Mouse (Mus musculus) midbrain, embryonic 13.5 days (tissue): ENCODE results near the gene Srp54a. TPM values are rescaled to one million over a fixed set of nuclear protein-coding genes. Genes with fewer than 3 reads are reported as not detected.
A peak's percentile ranks its signal among the peaks of the same experiment; 100 is the strongest.
"Not testable (repeated sequence)": the region's sequence is repeated elsewhere in the genome, so short reads cannot be mapped to it uniquely, and the experiment has no call there.

Experiments
- ATAC-seq: fragments of 200-750 bp; cut with Nextera tagmentation; 2 replicates; pipeline ENCODE4 v1.8.0; 2017; ENCODE audit warnings: mild to moderate bottlenecking, moderate TSS enrichment, moderate library complexity
- H3K27ac ChIP-seq: fragments of 300-500 bp; sonication (generic); 2 replicates; pipeline ENCODE4 v1.5.1; 2015; ENCODE audit warnings: inconsistent platforms, mild to moderate bottlenecking, moderate library complexity
- H3K27me3 ChIP-seq: fragments of 300-500 bp; sonication (generic); 2 replicates; pipeline ENCODE4 v1.6.1; 2015; ENCODE audit warnings: mild to moderate bottlenecking, inconsistent platforms
- H3K36me3 ChIP-seq: fragments of 300-500 bp; sonication (generic); 2 replicates; pipeline ENCODE4 v1.6.1; 2015; ENCODE audit warnings: mild to moderate bottlenecking, inconsistent platforms
- H3K4me1 ChIP-seq: fragments of 300-500 bp; sonication (generic); replicated peaks from 2 replicates; pipeline ENCODE4 v1.6.1; 2015; ENCODE audit warnings: inconsistent platforms
- H3K4me2 ChIP-seq: fragments of 300-500 bp; sonication (generic); replicated peaks from 2 replicates; pipeline ENCODE4 v1.6.1; 2015; ENCODE audit warnings: moderate library complexity, mild to moderate bottlenecking, inconsistent platforms
- H3K4me3 ChIP-seq: fragments of 300-500 bp; sonication (generic); replicated peaks from 2 replicates; pipeline ENCODE4 v1.5.1; 2015; ENCODE audit warnings: mild to moderate bottlenecking, inconsistent platforms
- H3K9ac ChIP-seq: fragments of 300-500 bp; sonication (generic); replicated peaks from 2 replicates; pipeline ENCODE4 v1.6.1; 2015; ENCODE audit warnings: mild to moderate bottlenecking, inconsistent platforms
- H3K9me3 ChIP-seq: fragments of 300-500 bp; sonication (generic); 2 replicates; pipeline ENCODE4 v1.6.1; 2016; ENCODE audit warnings: mild to moderate bottlenecking, inconsistent platforms
- WGBS: fragments of 180-500 bp; shearing (Covaris S2); methylation state at CpG from one replicate; pipeline ENCODE4 v1.1.7; 2015; 5-methylcytosine and 5-hydroxymethylcytosine counted together
- polyA plus RNA-seq: library from polyadenylated mRNA; unstranded; fragments of >200 nt; fragmentation: Nextera tagmentation; extraction: Ambion mirVana; gene quantifications from 2 replicates; pipeline ENCODE4 v1.2.1, GENCODE M21; 2015

Gene Srp54a
- polyA plus RNA-seq, 1 experiment from 2014 or later = 171 TPM

GRCm38 (mm10) chr12:55154559-55155448 is 74.7 kb downstream of the Srp54a start, which contains the start of gene Srp54b:
TSS of gene Srp54b (plus strand) at chr12:55155104.
- not testable (repeated sequence) for H3K27ac ChIP-seq, H3K9ac ChIP-seq, H3K4me1 ChIP-seq, H3K9me3 ChIP-seq, H3K27me3 ChIP-seq, H3K4me2 ChIP-seq, H3K36me3 ChIP-seq
- WGBS = no CpG with 5 or more reads among the region's 57 CpGs
- peak; percentile 99 for ATAC-seq
- H3K4me3 ChIP-seq = peak within 1 kb of the TSS; percentile 33

GRCm38 (mm10) chr12:55155449-55155783 is 75.4 kb downstream of the Srp54a start:
- not testable (repeated sequence) for H3K4me1 ChIP-seq, H3K27me3 ChIP-seq, H3K27ac ChIP-seq, H3K4me2 ChIP-seq, H3K9me3 ChIP-seq, H3K9ac ChIP-seq, ATAC-seq, H3K36me3 ChIP-seq
- 0% methylated on average over 13 of the region's 24 CpGs for WGBS
- peak overlapping the region; percentile 33 for H3K4me3 ChIP-seq

Other genes with a start within 250 kb of the Srp54a start
- 284 and 299 TPM in 2 replicates for gene Cfl2, start 217.4 kb upstream of the Srp54a start, polyA plus RNA-seq
- gene Gm20403, start 93.7 kb upstream of the Srp54a start, polyA plus RNA-seq = not detected in 2 replicates
- 16.0 and 21.8 TPM in 2 replicates for gene Baz1a, start 65.9 kb upstream of the Srp54a start, polyA plus RNA-seq
- gene 2700097O09Rik, start 152 bp upstream of the Srp54a start, polyA plus RNA-seq = 36.4 and 37.4 TPM in 2 replicates
- gene Fam177a, start 44.2 kb downstream of the Srp54a start, polyA plus RNA-seq = 33.4 and 34.2 TPM in 2 replicates
- 63.1 and 67.1 TPM in 2 replicates for gene Srp54b, start 74.8 kb downstream of the Srp54a start, polyA plus RNA-seq
- gene 1700047I17Rik2, start 119.3 kb downstream of the Srp54a start, polyA plus RNA-seq = 0.35 TPM in 1 of 2 replicates, not detected in the other
- 70.8 and 82.3 TPM in 2 replicates for gene Srp54c, start 149.9 kb downstream of the Srp54a start, polyA plus RNA-seq
- 9.2 and 11.6 TPM in 2 replicates for gene 1110008L16Rik, start 219.3 kb downstream of the Srp54a start, polyA plus RNA-seq
- 26.9 and 29.6 TPM in 2 replicates for gene Ppp2r3c, start 222.7 kb downstream of the Srp54a start, polyA plus RNA-seq